Mouse (Mus musculus) heart, postnatal 0 days (tissue): Measurements from ENCODE around the gene Alg14. TPM values are rescaled to one million over a fixed set of nuclear protein-coding genes. Genes with fewer than 3 reads are reported as not detected.
A peak's percentile ranks its signal among the peaks of the same experiment; 100 is the strongest.

ENCODE experiments used
- ATAC-seq: fragments of 200-750 bp; cut with Nextera tagmentation; 2 replicates; pipeline ENCODE4 v1.8.0; 2017; ENCODE audit warnings: low read depth, moderate number of reproducible peaks, moderate library complexity; ENCODE audit not compliant: insufficient read depth
- DNase-seq: peaks from one replicate; pipeline ENCODE4 v3.0.0-alpha.2; 2016; ENCODE audit warnings: low spot score
- H3K27ac ChIP-seq: fragments of 300-500 bp; sonication (generic); 2 replicates; pipeline ENCODE4 v1.5.1; 2014; ENCODE audit warnings: low read depth, mild to moderate bottlenecking
- H3K27me3 ChIP-seq: fragments of 300-500 bp; sonication (generic); 2 replicates; pipeline ENCODE4 v1.6.1; 2014; ENCODE audit warnings: low read length, mixed read lengths; ENCODE audit not compliant: control insufficient read depth, insufficient read depth
- H3K36me3 ChIP-seq: fragments of 300-500 bp; sonication (generic); replicated peaks from 2 replicates; pipeline ENCODE4 v1.6.1; 2014; ENCODE audit warnings: low read length, mixed read lengths; ENCODE audit not compliant: control insufficient read depth, insufficient read depth
- H3K4me1 ChIP-seq: fragments of 300-500 bp; sonication (generic); 2 replicates; pipeline ENCODE4 v1.6.1; 2014; ENCODE audit warnings: antibody characterized with exemption; ENCODE audit not compliant: control insufficient read depth, insufficient read depth
- H3K4me2 ChIP-seq: fragments of 300-500 bp; sonication (generic); 2 replicates; pipeline ENCODE4 v1.6.1; 2014; ENCODE audit warnings: low read depth, mild to moderate bottlenecking, low read length, moderate library complexity
- H3K4me3 ChIP-seq: fragments of 300-500 bp; sonication (generic); 2 replicates; pipeline ENCODE4 v1.5.1; 2014; ENCODE audit warnings: low read depth, low read length
- H3K9ac ChIP-seq: fragments of 300-500 bp; sonication (generic); replicated peaks from 2 replicates; pipeline ENCODE4 v1.6.1; 2014; ENCODE audit warnings: low read depth, low read length, mixed read lengths
- H3K9me3 ChIP-seq: fragments of 300-500 bp; sonication (generic); replicated peaks from 2 replicates; pipeline ENCODE4 v1.6.1; 2016; ENCODE audit warnings: low read length; ENCODE audit not compliant: control insufficient read depth
- CTCF ChIP-seq: IDR thresholded peaks from 2 replicates; pipeline ENCODE4 v1.5.1; 2016; ENCODE audit warnings: antibody characterized with exemption, control low read depth, low read depth
- EP300 ChIP-seq: IDR thresholded peaks from 2 replicates; pipeline ENCODE4 v1.6.1; 2016; ENCODE audit warnings: antibody characterized with exemption, low read depth
- WGBS: fragments of 180-500 bp; shearing (Covaris S2); extraction: QIAGEN DNeasy Blood & Tissue Kit; methylation state at CpG from one replicate; pipeline ENCODE4 v1.1.7; 2014; 5-methylcytosine and 5-hydroxymethylcytosine counted together
- polyA plus RNA-seq: library from polyadenylated mRNA; unstranded; fragments of >200 nt; fragmentation: Nextera tagmentation; extraction: Ambion mirVana; gene quantifications from 2 replicates; pipeline ENCODE4 v1.2.1, GENCODE M21; 2015
- total RNA-seq: library from RNA; depleted of rRNA; stranded (reverse); fragments of >200 nt; gene quantifications from 2 replicates; pipeline ENCODE4 v1.2.3, GENCODE M21; 2014; ENCODE audit warnings: low replicate concordance

Alg14 gene
- total and polyA plus RNA-seq, 2 experiments from 2014 or later = 27.1 to 27.3 TPM

- ATAC-seq = no peak
- 43% methylated on average over 2 of the region's 2 CpGs for WGBS
- Histone ChIP-seq H3K36me3 (no peaks in the 10 kb centered on the region; the same call in 1 of the 2 replicates), H3K4me2 (no peak overlapping the region), H3K27me3 (no peaks in the 10 kb centered on the region), H3K9me3 (no peaks in the 10 kb centered on the region), H3K27ac (no peak overlapping the region), H3K9ac (no peak overlapping the region), H3K4me1 (0 out of 2 replicates have a peak, but pooled peaks cover 4% of the 10 kb centered on the region), H3K4me3 (no peak overlapping the region)
- DNase-seq = no peak
- TF ChIP-seq EP300 = no peak
- TF ChIP-seq CTCF = no peak
Observed at GRCm38 (mm10) chr3:121358285-121358684, 66.7 kb downstream of the Alg14 start.

DNA sequence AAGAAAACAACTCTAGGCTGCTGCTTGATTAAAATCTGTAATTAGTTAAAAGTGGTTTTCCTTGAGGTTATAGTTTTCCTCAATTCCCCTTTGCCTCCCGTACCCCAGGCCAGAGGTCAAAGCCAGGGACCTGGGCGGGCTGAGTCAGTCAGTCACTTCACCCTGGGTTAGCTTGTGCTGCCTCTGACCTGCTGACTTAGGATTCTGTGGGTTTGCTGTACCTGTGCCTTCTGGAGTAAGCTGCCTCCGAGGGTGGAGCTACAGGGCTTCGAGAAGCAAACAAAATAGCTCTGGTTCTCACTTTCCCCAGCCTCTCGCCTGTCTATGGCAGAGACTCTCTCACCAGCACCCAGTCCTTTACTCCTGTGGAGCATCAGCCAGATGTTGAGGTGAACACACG lies 67.3 kb downstream of the Alg14 start:
- Histone ChIP-seq H3K4me2 (no peak overlapping the region), H3K9me3 (no peaks in the 10 kb centered on the region), H3K4me3 (no peak overlapping the region), H3K36me3 (no peaks in the 10 kb centered on the region; the same call in 1 of the 2 replicates), H3K9ac (no peak overlapping the region), H3K4me1 (0 out of 2 replicates have a peak, but pooled peaks cover 4% of the 10 kb centered on the region), H3K27ac (no peak overlapping the region), H3K27me3 (no peaks in the 10 kb centered on the region)
- WGBS = 88% methylated on average over 6 of the region's 6 CpGs
- TF ChIP-seq EP300 = no peak
- TF ChIP-seq CTCF = no peak
- no peak for DNase-seq
- ATAC-seq = no peak

DNA sequence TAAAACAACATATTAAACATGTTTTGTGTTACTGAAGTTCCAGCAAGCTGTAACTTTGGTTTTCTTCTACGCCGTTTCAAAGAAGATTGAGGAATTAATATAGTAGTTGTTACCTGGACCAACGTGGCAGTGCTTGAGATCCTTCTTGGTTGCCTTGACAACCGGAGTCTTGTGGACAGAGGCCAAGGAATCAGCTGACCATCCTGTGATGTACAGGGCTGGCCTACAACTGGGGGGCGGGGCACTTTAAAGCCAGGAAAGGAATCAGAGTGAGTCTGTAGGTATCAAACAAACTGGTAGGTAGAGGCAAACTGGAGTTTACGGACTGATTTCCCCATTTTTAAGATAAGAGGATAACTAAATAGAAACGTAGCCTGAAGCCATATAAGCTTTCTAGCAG lies 67.7 kb downstream of the Alg14 start:
- Histone ChIP-seq H3K4me2 (no peak overlapping the region), H3K27me3 (no peaks in the 10 kb centered on the region), H3K9ac (no peak overlapping the region), H3K4me3 (no peak overlapping the region), H3K27ac (no peak overlapping the region), H3K36me3 (no peaks in the 10 kb centered on the region; the same call in 1 of the 2 replicates), H3K4me1 (0 out of 2 replicates have a peak, but pooled peaks cover 4% of the 10 kb centered on the region), H3K9me3 (no peaks in the 10 kb centered on the region)
- 86% methylated on average over 7 of the region's 7 CpGs for whole genome bisulfite sequencing
- TF ChIP-seq CTCF (no peak), EP300 (no peak)
- ATAC-seq (no peak), DNase-seq (no peak)

DNA sequence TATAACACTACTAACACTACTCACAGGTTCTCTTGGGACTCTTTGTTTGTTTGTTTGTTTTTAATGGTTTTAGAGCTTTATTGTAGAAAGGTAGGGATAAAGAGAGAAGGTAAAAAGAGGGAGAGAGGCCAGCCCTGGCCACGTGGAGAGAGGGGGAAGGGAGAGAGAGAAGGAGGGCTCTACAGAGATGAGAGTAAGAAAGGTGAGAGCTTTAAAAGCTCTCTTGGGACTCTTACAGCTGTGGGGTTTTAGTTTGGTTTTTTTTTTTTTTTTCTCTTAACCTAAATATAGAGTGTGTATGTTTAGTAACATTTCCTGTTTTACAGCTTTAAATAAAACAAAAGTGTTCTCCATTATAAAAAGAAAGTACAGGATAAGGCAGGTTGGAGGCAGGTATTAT lies 70.4 kb downstream of the Alg14 start:
- DNase-seq (no peak), ATAC-seq (no peak)
- Histone ChIP-seq H3K4me2 (no peak overlapping the region), H3K4me3 (no peak overlapping the region), H3K27ac (no peak overlapping the region), H3K36me3 (no peaks in the 10 kb centered on the region), H3K9me3 (no peaks in the 10 kb centered on the region), H3K27me3 (no peaks in the 10 kb centered on the region), H3K4me1 (peaks cover 4% of the 10 kb centered on the region; the same call in 1 of the 2 replicates), H3K9ac (no peak overlapping the region)
- TF ChIP-seq EP300 = no peak
- no peak for TF ChIP-seq CTCF
- WGBS = 41% methylated on average over 1 of the region's 1 CpGs

GRCm38 (mm10) chr3:121364388-121364787 lies 72.8 kb downstream of the Alg14 start:
- H3K27ac ChIP-seq = 0 out of 2 replicates have a peak overlapping the region, but pooled peaks have one; percentile 53
- H3K9ac ChIP-seq = no peak overlapping the region
- ATAC-seq (no peak), DNase-seq (no peak)
- no peak overlapping the region for H3K4me2 ChIP-seq
- TF ChIP-seq CTCF = no peak
- no peak for TF ChIP-seq EP300
- no peaks in the 10 kb centered on the region for H3K36me3 ChIP-seq
- no peaks in the 10 kb centered on the region for H3K27me3 ChIP-seq
- H3K4me3 ChIP-seq = no peak overlapping the region
- no peaks in the 10 kb centered on the region for H3K9me3 ChIP-seq
- 65% methylated on average over 4 of the region's 4 CpGs for WGBS
- peaks cover 4% of the 10 kb centered on the region; the same call in 1 of the 2 replicates for H3K4me1 ChIP-seq

DNA sequence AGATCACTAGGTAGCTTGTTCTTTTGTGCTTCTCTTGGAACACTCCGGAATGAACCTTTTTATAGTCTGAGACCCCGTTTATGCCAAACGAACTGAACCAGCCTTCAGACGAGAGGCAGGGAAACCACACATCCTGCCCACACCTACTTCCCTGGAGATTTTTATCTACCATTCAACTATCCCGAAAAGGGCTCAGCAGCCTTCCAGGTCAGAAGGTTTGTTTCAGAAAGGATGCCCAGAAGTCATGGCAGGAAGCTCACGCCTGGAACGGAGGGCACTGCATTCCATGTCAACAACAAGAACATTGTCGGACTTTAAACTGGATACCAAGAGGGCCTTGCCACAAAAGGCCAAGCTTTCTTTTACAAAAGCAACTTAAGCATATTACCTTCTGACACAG lies 73.6 kb downstream of the Alg14 start:
- Histone ChIP-seq H3K4me2 (no peak overlapping the region), H3K27ac (peak overlapping the region; percentile 53; the same call in 1 of the 2 replicates), H3K4me1 (peaks cover 4% of the 10 kb centered on the region; the same call in 1 of the 2 replicates), H3K27me3 (no peaks in the 10 kb centered on the region), H3K36me3 (no peaks in the 10 kb centered on the region), H3K4me3 (no peak overlapping the region), H3K9me3 (no peaks in the 10 kb centered on the region), H3K9ac (no peak overlapping the region)
- WGBS = 56% methylated on average over 8 of the region's 8 CpGs
- DNase-seq = no peak
- ATAC-seq = no peak
- TF ChIP-seq CTCF (no peak), EP300 (no peak)
